ENCODE assay signal across 17 mouse cellular contexts in the genomic region with DNA sequence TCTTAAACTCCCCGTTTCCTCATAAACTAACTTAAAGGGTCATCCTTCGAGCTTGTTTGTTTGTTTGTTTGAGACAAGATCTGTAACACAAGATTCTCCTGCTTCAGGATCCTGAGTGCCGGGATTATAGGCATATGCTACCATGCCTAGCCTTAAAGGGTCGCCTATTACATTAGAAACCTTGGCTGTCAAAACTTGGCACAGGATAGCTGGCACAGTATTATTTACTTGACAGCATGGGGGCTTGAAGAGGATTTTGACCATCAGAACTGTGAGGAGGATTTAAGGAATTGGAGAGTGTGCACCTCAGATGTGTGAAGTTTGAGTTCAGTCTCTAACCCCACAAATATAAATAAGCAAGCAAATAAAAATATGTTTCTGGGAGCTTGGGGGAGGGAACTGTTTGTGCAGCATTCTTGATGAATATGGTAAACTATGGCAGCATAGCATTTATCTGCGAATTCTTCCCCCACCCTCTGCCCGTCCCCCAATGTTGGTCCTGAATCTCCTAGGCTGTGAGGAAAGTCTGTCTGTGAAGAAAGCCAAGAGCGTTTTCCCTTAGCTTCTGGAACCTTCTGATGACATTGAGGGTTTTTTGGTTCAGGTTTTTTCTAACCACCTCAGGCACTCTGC. TPM values are rescaled to one million over a fixed set of nuclear protein-coding genes. Genes with fewer than 3 reads are reported as not detected.
DNase-seq lines count a peak whose midpoint lies in the region; ATAC-seq and TF ChIP-seq lines count a peak whose summit lies in the region.
"Had no signal": no experiment of that assay in that cellular context is flagged by ENCODE, and none has a peak within 500 bp of the region (broad histone marks: within the 10 kb centered on the region; RNA-seq: fewer than 3 reads in every experiment).

No protein-coding gene starts in this region.

- no peak overlapping the region for H3K4me2 ChIP-seq in lung, postnatal 0 days (replicated peaks; ENCODE audit: low read depth, low read length)
- H3K4me2 ChIP-seq in forebrain, embryonic 11.5 days (ENCODE audit: low read depth, low read length, severe bottlenecking): no peak overlapping the region
- H3K4me2 ChIP-seq in neural tube, embryonic 13.5 days: no peak overlapping the region
- H3K4me2 ChIP-seq: stomach, embryonic 15.5 days had no signal

- H3K27ac ChIP-seq in lung, postnatal 0 days (ENCODE audit: low read length): no peak overlapping the region
- peak overlapping the region; percentile 51; the same call in 1 of the 2 replicates for H3K27ac ChIP-seq in forebrain, embryonic 11.5 days (ENCODE audit: low read depth, low read length)
- peak overlapping the region; percentile 53 for H3K27ac ChIP-seq in hindbrain, embryonic 10.5 days
- H3K27ac ChIP-seq in neural tube, embryonic 13.5 days (replicated peaks): peak overlapping the region; percentile 64; the same call in 1 of the 2 replicates
- H3K27ac ChIP-seq in thymus, adult 2 months (ENCODE audit: control insufficient read depth, insufficient read depth, low read length): no peak overlapping the region
- H3K27ac ChIP-seq: heart, embryonic 10.5 days; macrophage; stomach, embryonic 15.5 days had no signal

- H3K9me3 ChIP-seq in lung, postnatal 0 days (ENCODE audit: low read length): no peaks in the 10 kb centered on the region
- H3K9me3 ChIP-seq in forebrain, embryonic 11.5 days (ENCODE audit: control insufficient read depth, low read length): no peaks in the 10 kb centered on the region
- no peaks in the 10 kb centered on the region for H3K9me3 ChIP-seq in hindbrain, embryonic 10.5 days
- no peaks in the 10 kb centered on the region for H3K9me3 ChIP-seq in neural tube, embryonic 13.5 days
- H3K9me3 ChIP-seq: heart, embryonic 10.5 days; limb, embryonic 12.5 days; stomach, embryonic 15.5 days had no signal

- H3K4me3 ChIP-seq in lung, postnatal 0 days (ENCODE audit: low read depth, low read length): no peak overlapping the region
- no peak overlapping the region for H3K4me3 ChIP-seq in forebrain, embryonic 11.5 days (ENCODE audit: low read depth, low read length)
- H3K4me3 ChIP-seq in hindbrain, embryonic 10.5 days: no peak overlapping the region
- H3K4me3 ChIP-seq in neural tube, embryonic 13.5 days: no peak overlapping the region
- no peak overlapping the region for H3K4me3 ChIP-seq in thymus, adult 2 months (ENCODE audit: control insufficient read depth, insufficient read depth, low read length)
- H3K4me3 ChIP-seq: heart, embryonic 10.5 days; limb, embryonic 12.5 days; stomach, embryonic 15.5 days had no signal

- no peak for ATAC-seq in lung, postnatal 0 days
- ATAC-seq in forebrain, embryonic 11.5 days (replicated peaks; ENCODE audit: low FRiP score): no peak
- no peak for ATAC-seq in neural tube, embryonic 13.5 days (ENCODE audit: low read depth)
- ATAC-seq: liver, postnatal 0 days had no signal

- TF ChIP-seq POLR2A in thymus, adult 2 months (IDR thresholded peaks at IDR 0.05; ENCODE audit: control insufficient read depth, extremely low read depth, insufficient read depth, low read length, poor library complexity): no peak

- no peak for TF ChIP-seq CTCF in lung, postnatal 0 days (IDR thresholded peaks at IDR 0.05)
- no peak for TF ChIP-seq CTCF in thymus, adult 2 months (IDR thresholded peaks at IDR 0.05; ENCODE audit: borderline replicate concordance, control insufficient read depth, extremely low read depth, insufficient read depth, low read length, poor library complexity)

- H3K4me1 ChIP-seq in lung, postnatal 0 days (ENCODE audit: insufficient read depth, low read depth, low read length): no peaks in the 10 kb centered on the region
- peaks cover 15% of the 10 kb centered on the region; the same call in 1 of the 2 replicates for H3K4me1 ChIP-seq in forebrain, embryonic 11.5 days (replicated peaks; ENCODE audit: control insufficient read depth, insufficient read depth, low read length)
- H3K4me1 ChIP-seq in hindbrain, embryonic 10.5 days (replicated peaks): peaks cover 32% of the 10 kb centered on the region
- H3K4me1 ChIP-seq in neural tube, embryonic 13.5 days (replicated peaks): peaks cover 33% of the 10 kb centered on the region
- no peaks in the 10 kb centered on the region for H3K4me1 ChIP-seq in thymus, adult 2 months (replicated peaks; ENCODE audit: control insufficient read depth, insufficient read depth, low read length)

- no peaks in the 10 kb centered on the region for H3K36me3 ChIP-seq in lung, postnatal 0 days (ENCODE audit: insufficient read depth, low read length)
- no peaks in the 10 kb centered on the region for H3K36me3 ChIP-seq in forebrain, embryonic 11.5 days (ENCODE audit: control insufficient read depth, insufficient read depth, low read length)
- H3K36me3 ChIP-seq in hindbrain, embryonic 10.5 days: peaks cover 6% of the 10 kb centered on the region; the same call in 1 of the 2 replicates
- H3K36me3 ChIP-seq in neural tube, embryonic 13.5 days: no peaks in the 10 kb centered on the region
- no peaks in the 10 kb centered on the region for H3K36me3 ChIP-seq in thymus, adult 2 months (ENCODE audit: control insufficient read depth, insufficient read depth, low read length)
- H3K36me3 ChIP-seq: heart, embryonic 10.5 days; limb, embryonic 12.5 days; stomach, embryonic 15.5 days had no signal

- H3K9ac ChIP-seq in lung, postnatal 0 days (replicated peaks; ENCODE audit: low read depth): no peak overlapping the region
- no peak overlapping the region for H3K9ac ChIP-seq in forebrain, embryonic 11.5 days (ENCODE audit: low read length)
- H3K9ac ChIP-seq in neural tube, embryonic 13.5 days: no peak overlapping the region
- H3K9ac ChIP-seq: limb, embryonic 12.5 days; liver, postnatal 0 days; stomach, embryonic 15.5 days had no signal

- no peak for TF ChIP-seq EP300 in lung, postnatal 0 days (IDR thresholded peaks at IDR 0.05)

- WGBS in lung, postnatal 0 days: 57% methylated on average over 7 of the region's 7 CpGs
- WGBS in forebrain, embryonic 11.5 days: 58% methylated on average over 7 of the region's 7 CpGs
- WGBS in hindbrain, embryonic 10.5 days: 60% methylated on average over 7 of the region's 7 CpGs
- 57% methylated on average over 7 of the region's 7 CpGs for WGBS in neural tube, embryonic 13.5 days
- 96% methylated on average over 7 of the region's 7 CpGs for WGBS in thymus, adult 2 months

- H3K27me3 ChIP-seq in lung, postnatal 0 days (replicated peaks; ENCODE audit: insufficient read depth, low read length): no peaks in the 10 kb centered on the region
- H3K27me3 ChIP-seq in forebrain, embryonic 11.5 days (ENCODE audit: control insufficient read depth, insufficient read depth, low read length): no peaks in the 10 kb centered on the region
- H3K27me3 ChIP-seq in hindbrain, embryonic 10.5 days (ENCODE audit: insufficient read depth, poor library complexity, severe bottlenecking): no peaks in the 10 kb centered on the region
- no peaks in the 10 kb centered on the region for H3K27me3 ChIP-seq in neural tube, embryonic 13.5 days
- H3K27me3 ChIP-seq in thymus, adult 2 months (ENCODE audit: control insufficient read depth, insufficient read depth, low read length): no peaks in the 10 kb centered on the region
- H3K27me3 ChIP-seq: limb, embryonic 12.5 days; stomach, embryonic 15.5 days had no signal

- DNase-seq in lung, postnatal 0 days (ENCODE audit: low spot score): peak; percentile 21
- DNase-seq in lung, postnatal 4 days: no peak
- no peak for DNase-seq in forebrain, embryonic 11.5 days (ENCODE audit: low spot score)
- no peak for DNase-seq in hindbrain, embryonic 10.5 days (ENCODE audit: low spot score)
- no peak for DNase-seq in thymus, adult 2 months
- DNase-seq in thymus, postnatal 10 days (ENCODE audit: low spot score in 2 of 2): no peak
- DNase-seq: adrenal gland, postnatal 36 days; cerebellum, adult 11 months; gastrocnemius, postnatal 10 days; kidney, adult 18-20 months; kidney, postnatal 25 days; liver, postnatal 0 days had no signal

RNA-seq across cellular contexts. Expression of gene Nudt2, which starts 5.2 kb away (rescaled TPM):
- polyA plus RNA-seq in lung, postnatal 0 days (2015; fragmentation: Nextera tagmentation; extraction: Ambion mirVana): 23.7 and 28.5 TPM in 2 replicates
- polyA plus RNA-seq in forebrain, embryonic 11.5 days (2014; fragmentation: Nextera tagmentation; extraction: Ambion mirVana): 64.7 and 68.0 TPM in 2 replicates
- polyA plus RNA-seq in hindbrain, embryonic 10.5 days (2016; fragmentation: Nextera tagmentation; extraction: Ambion mirVana): 57.6 and 73.0 TPM in 2 replicates
- 57.0 and 62.7 TPM in 2 replicates for polyA plus RNA-seq in neural tube, embryonic 13.5 days (2015; fragmentation: Nextera tagmentation; extraction: Ambion mirVana)
- polyA plus RNA-seq in thymus, adult 2 months (2012; rRNA removed): 6.1 and 6.6 TPM in 2 replicates

RNA-seq across cellular contexts. Expression of gene Kif24, which starts 5.5 kb away (rescaled TPM):
- 1.1 and 1.3 TPM in 2 replicates for polyA plus RNA-seq in lung, postnatal 0 days (2015; fragmentation: Nextera tagmentation; extraction: Ambion mirVana)
- polyA plus RNA-seq in forebrain, embryonic 11.5 days (2014; fragmentation: Nextera tagmentation; extraction: Ambion mirVana): 14.9 and 15.8 TPM in 2 replicates
- 13.7 and 14.6 TPM in 2 replicates for polyA plus RNA-seq in hindbrain, embryonic 10.5 days (2016; fragmentation: Nextera tagmentation; extraction: Ambion mirVana)
- polyA plus RNA-seq in neural tube, embryonic 13.5 days (2015; fragmentation: Nextera tagmentation; extraction: Ambion mirVana): 2.3 and 2.8 TPM in 2 replicates
- polyA plus RNA-seq in thymus, adult 2 months (2012; rRNA removed): 5.6 and 9.1 TPM in 2 replicates

RNA-seq across cellular contexts. Expression of gene AI464131, which starts 32.7 kb away (rescaled TPM):
- polyA plus RNA-seq in lung, postnatal 0 days (2015; fragmentation: Nextera tagmentation; extraction: Ambion mirVana): 5.0 and 5.5 TPM in 2 replicates
- 8.7 and 9.2 TPM in 2 replicates for polyA plus RNA-seq in forebrain, embryonic 11.5 days (2014; fragmentation: Nextera tagmentation; extraction: Ambion mirVana)
- 7.4 and 9.1 TPM in 2 replicates for polyA plus RNA-seq in hindbrain, embryonic 10.5 days (2016; fragmentation: Nextera tagmentation; extraction: Ambion mirVana)
- polyA plus RNA-seq in neural tube, embryonic 13.5 days (2015; fragmentation: Nextera tagmentation; extraction: Ambion mirVana): 5.7 and 6.5 TPM in 2 replicates
- 2.1 and 2.6 TPM in 2 replicates for polyA plus RNA-seq in thymus, adult 2 months (2012; rRNA removed)

RNA-seq across cellular contexts. Expression of gene 1110017D15Rik, which starts 47.0 kb away (rescaled TPM):
- 37.3 and 41.4 TPM in 2 replicates for polyA plus RNA-seq in lung, postnatal 0 days (2015; fragmentation: Nextera tagmentation; extraction: Ambion mirVana)
- polyA plus RNA-seq in forebrain, embryonic 11.5 days (2014; fragmentation: Nextera tagmentation; extraction: Ambion mirVana): 4.8 and 5.2 TPM in 2 replicates
- polyA plus RNA-seq in hindbrain, embryonic 10.5 days (2016; fragmentation: Nextera tagmentation; extraction: Ambion mirVana): 8.1 and 14.7 TPM in 2 replicates
- polyA plus RNA-seq in neural tube, embryonic 13.5 days (2015; fragmentation: Nextera tagmentation; extraction: Ambion mirVana): 6.8 and 8.7 TPM in 2 replicates
- 0.87 and 1.7 TPM in 2 replicates for polyA plus RNA-seq in thymus, adult 2 months (2012; rRNA removed)
- polyA plus RNA-seq: liver, postnatal 0 days had no signal

Comparison
In these comparisons a context has a peak if more than half of its experiments do, and no peak if none do; other contexts are left out.
1. H3K27ac ChIP-seq: peak in forebrain, embryonic 11.5 days (single experiment), hindbrain, embryonic 10.5 days (single experiment) and neural tube, embryonic 13.5 days (single experiment); none in lung, postnatal 0 days (single experiment) and thymus, adult 2 months (single experiment).